Mouse (Mus musculus) C2C12 (cell line): ENCODE results near the gene Ptprj.

Source experiments
- CEBPB ChIP-seq: IDR thresholded peaks from one replicate; pipeline ENCODE4 v1.6.1; 2011; ENCODE audit warnings: low read depth, mild to moderate bottlenecking, control low read depth, moderate library complexity
- CTCF ChIP-seq: IDR thresholded peaks from one replicate; pipeline ENCODE4 v1.5.1; 2011; ENCODE audit not compliant: control insufficient read depth, insufficient read depth, insufficient read length
- FOSL1 ChIP-seq: IDR thresholded peaks from one replicate; pipeline ENCODE4 v1.8.0; 2011; ENCODE audit warnings: mild to moderate bottlenecking, low read length; ENCODE audit not compliant: poor library complexity, insufficient read depth, severe bottlenecking
- MAX ChIP-seq: IDR thresholded peaks from one replicate; pipeline ENCODE4 v1.6.1; 2011; ENCODE audit warnings: mild to moderate bottlenecking, control low read depth
- MYOD1 ChIP-seq: IDR thresholded peaks from one replicate; pipeline ENCODE4 v1.6.1; 2011; ENCODE audit warnings: low read depth; ENCODE audit not compliant: control insufficient read depth, insufficient read length
- MYOG ChIP-seq: IDR thresholded peaks from one replicate; pipeline ENCODE4 v1.6.1; 2011; ENCODE audit not compliant: control insufficient read depth, insufficient read length; ENCODE audit errors: extremely low read depth
- USF1 ChIP-seq: IDR thresholded peaks from one replicate; pipeline ENCODE4 v1.6.1; 2011; ENCODE audit warnings: low read depth, mild to moderate bottlenecking, control low read depth, moderate library complexity

GRCm38 (mm10) chr2:90574536-90574935 is 5.9 kb downstream of the Ptprj start:
- TF ChIP-seq MYOG (no peak), CTCF (no peak), USF1 (no peak), MYOD1 (no peak), CEBPB (no peak), MAX (no peak), FOSL1 (no peak)
